Mouse (Mus musculus) duodenum, adult 2 months (tissue): ENCODE measurements around the gene Mup13. TPM values are rescaled to one million over a fixed set of nuclear protein-coding genes. Genes with fewer than 3 reads are reported as not detected.

Experiments used
- polyA plus RNA-seq: library from polyadenylated mRNA; depleted of rRNA; stranded (reverse); fragments of >200 nt; gene quantifications from 2 replicates; pipeline ENCODE4 v1.2.3, GENCODE M21; 2012; ENCODE audit warnings: low replicate concordance; rRNA removed

Gene Mup13
- not detected in 2 replicates for polyA plus RNA-seq

GRCm38 (mm10) chr4:61228186-61228585 is at the start of gene Mup13:
Gene Mup13, minus strand, starts transcription at chr4:61228286.

Other genes starting within 250 kb of the Mup13 start
- 0.43 TPM in 1 of 2 replicates, not detected in the other for gene Mup14, start 75.7 kb upstream of the Mup13 start, polyA plus RNA-seq
- gene Mup15, start 211.5 kb upstream of the Mup13 start, polyA plus RNA-seq, result not detected in 2 replicates